8 mouse cellular contexts compared by ENCODE assay signal in genomic region chr9:63131957-63132602, GRCm38 (mm10). TPM values are rescaled to one million over a fixed set of nuclear protein-coding genes. Genes with fewer than 3 reads are reported as not detected.
A peak's percentile ranks its signal among the peaks of the same experiment; 100 is the strongest.
DNase-seq lines count a peak whose midpoint lies in the region; ATAC-seq and TF ChIP-seq lines count a peak whose summit lies in the region.

No protein-coding gene starts in this region.

- peaks cover 6% of the 10 kb centered on the region; the same call in 1 of the 2 replicates for H3K4me1 ChIP-seq in heart, postnatal 0 days (ENCODE audit: control insufficient read depth, insufficient read depth)
- H3K4me1 ChIP-seq in stomach, embryonic 14.5 days (ENCODE audit: control insufficient read depth, insufficient read depth, low read length): no peaks in the 10 kb centered on the region

- H3K4me3 ChIP-seq in heart, postnatal 0 days (ENCODE audit: low read depth, low read length): peak overlapping the region; percentile 80
- peak overlapping the region; percentile 46 for H3K4me3 ChIP-seq in stomach, embryonic 14.5 days (ENCODE audit: low read depth, low read length)

- no peak for TF ChIP-seq EP300 in heart, postnatal 0 days (IDR thresholded peaks at IDR 0.05; ENCODE audit: low read depth)

- 7% methylated on average over 28 of the region's 28 CpGs for WGBS in heart, postnatal 0 days
- WGBS in stomach, embryonic 14.5 days: 5% methylated on average over 28 of the region's 28 CpGs

- H3K27me3 ChIP-seq in heart, postnatal 0 days (ENCODE audit: control insufficient read depth, insufficient read depth, low read length): peaks cover 36% of the 10 kb centered on the region
- peaks cover 20% of the 10 kb centered on the region for H3K27me3 ChIP-seq in stomach, embryonic 14.5 days (ENCODE audit: control insufficient read depth, insufficient read depth, low read length)

- H3K36me3 ChIP-seq in heart, postnatal 0 days (replicated peaks; ENCODE audit: control insufficient read depth, insufficient read depth, low read length): no peaks in the 10 kb centered on the region
- H3K36me3 ChIP-seq in stomach, embryonic 14.5 days (ENCODE audit: control insufficient read depth, insufficient read depth, low read length): no peaks in the 10 kb centered on the region

- peak; percentile 23 for ATAC-seq in heart, postnatal 0 days (ENCODE audit: insufficient read depth, low read depth)
- peak; percentile 17; the same call in 1 of the 2 replicates for ATAC-seq in megakaryocyte, adult 5-6 weeks (ENCODE audit: poor library complexity, severe bottlenecking)
- no peak for ATAC-seq in stomach, embryonic 14.5 days (ENCODE audit: insufficient number of reproducible peaks, insufficient read depth, low FRiP score, low read depth)

- TF ChIP-seq CTCF in heart, postnatal 0 days (IDR thresholded peaks at IDR 0.05; ENCODE audit: low read depth): no peak

- peak overlapping the region; percentile 69 for H3K9ac ChIP-seq in heart, postnatal 0 days (replicated peaks; ENCODE audit: low read depth, low read length)
- peak overlapping the region; percentile 49 for H3K9ac ChIP-seq in stomach, embryonic 14.5 days (replicated peaks; ENCODE audit: low read depth, low read length)

- no peaks in the 10 kb centered on the region for H3K9me3 ChIP-seq in heart, postnatal 0 days (replicated peaks; ENCODE audit: control insufficient read depth, low read length)
- H3K9me3 ChIP-seq in stomach, embryonic 14.5 days (ENCODE audit: control insufficient read depth, low read depth, low read length): no peaks in the 10 kb centered on the region

- H3K27ac ChIP-seq in heart, postnatal 0 days (ENCODE audit: low read depth): peak overlapping the region; percentile 88
- H3K27ac ChIP-seq in stomach, embryonic 14.5 days (ENCODE audit: low read length): no peak overlapping the region

- peak overlapping the region; percentile 73 for H3K4me2 ChIP-seq in heart, postnatal 0 days (ENCODE audit: low read depth, low read length)
- H3K4me2 ChIP-seq in stomach, embryonic 14.5 days (replicated peaks; ENCODE audit: low read depth, low read length): peak overlapping the region; percentile 60

- peak; percentile 45 to 73 for DNase-seq in heart, adult 18-20 months
- DNase-seq in heart, postnatal 4 days: no peak
- peak; percentile 12 for DNase-seq in NIH3T3 (ENCODE audit: low read depth)
- peak; percentile 70 for DNase-seq in embryo, embryonic 10.5 days (ENCODE audit: low spot score)
- no peak for DNase-seq in heart, postnatal 0 days (ENCODE audit: low spot score)
- DNase-seq in kidney, postnatal 4 days: peak; percentile 59 to 73

RNA-seq across cellular contexts. Expression of gene Skor1, which starts 16.7 kb away (rescaled TPM):
- not detected for total RNA-seq in heart, adult 18-20 months (2021)
- under 1 TPM; 0.10 to 0.23 TPM for total RNA-seq in heart, postnatal 4 days (2021)
- not detected in 2 replicates for total RNA-seq in heart, postnatal 0 days (2014; rRNA removed; ENCODE audit: low replicate concordance)
- not detected in 2 replicates for polyA plus RNA-seq in heart, postnatal 0 days (2015; fragmentation: Nextera tagmentation; extraction: Ambion mirVana)
- 0.27 TPM in 1 of 2 replicates, not detected in the other for total RNA-seq in megakaryocyte, adult 5-6 weeks (2015)
- total RNA-seq in megakaryocyte, adult 5-6 weeks (2017): not detected in 2 replicates
- polyA plus RNA-seq in stomach, embryonic 14.5 days (2014; fragmentation: Nextera tagmentation; extraction: Ambion mirVana): not detected in 2 replicates

Comparison
In these comparisons a context has a peak if more than half of its experiments do, and no peak if none do; other contexts are left out.
1. DNase-seq: peak in heart, adult 18-20 months (2 of 2), NIH3T3 (single experiment), embryo, embryonic 10.5 days (single experiment) and kidney, postnatal 4 days (2 of 2); none in heart, postnatal 4 days (single experiment) and heart, postnatal 0 days (single experiment).